Mouse (Mus musculus) 3T3-L1 (cell line): ENCODE measurements at regions not wholly inside any gene's neighbourhood (a gene's known extent, or its start where the extent isn't known, plus 50 kb on each side); places are given as distances from the start of the nearest gene placed in this dataset.

ENCODE experiments used
- DNase-seq: peaks from one replicate; pipeline ENCODE4 v3.0.0-alpha.2; 2015; ENCODE audit warnings: low read depth, low spot score

DNA sequence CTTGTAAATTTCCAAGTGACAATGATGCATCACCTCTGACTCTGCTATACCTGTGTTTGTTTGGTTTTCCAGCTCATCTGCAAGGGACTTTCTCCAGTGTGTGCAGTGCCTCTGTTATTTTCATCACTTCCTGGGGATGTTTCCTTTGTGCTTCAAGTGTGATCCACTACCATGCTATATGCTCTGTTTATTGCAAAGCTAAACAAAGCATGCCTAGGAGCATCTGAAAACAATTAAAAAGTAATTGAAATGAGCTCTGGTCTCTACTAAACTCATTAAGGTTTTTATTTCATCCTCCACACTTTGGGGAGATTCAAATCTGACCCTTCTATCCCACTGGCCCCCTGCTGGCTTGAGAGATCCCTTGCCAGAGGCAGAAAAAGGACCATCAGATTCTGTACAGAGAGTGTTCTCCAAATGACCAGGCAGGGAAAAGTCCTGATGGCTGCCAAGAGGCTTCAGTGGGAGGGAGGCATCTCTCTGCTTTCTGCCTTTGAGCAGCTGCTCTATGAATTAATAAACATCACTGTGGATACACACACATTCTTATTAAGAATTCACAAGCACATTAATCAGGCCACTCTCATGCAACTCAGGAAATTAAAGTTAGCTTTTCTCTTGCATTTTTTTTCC lies 57.0 kb downstream of the Amd2 start:
- no peak for DNase-seq

DNA sequence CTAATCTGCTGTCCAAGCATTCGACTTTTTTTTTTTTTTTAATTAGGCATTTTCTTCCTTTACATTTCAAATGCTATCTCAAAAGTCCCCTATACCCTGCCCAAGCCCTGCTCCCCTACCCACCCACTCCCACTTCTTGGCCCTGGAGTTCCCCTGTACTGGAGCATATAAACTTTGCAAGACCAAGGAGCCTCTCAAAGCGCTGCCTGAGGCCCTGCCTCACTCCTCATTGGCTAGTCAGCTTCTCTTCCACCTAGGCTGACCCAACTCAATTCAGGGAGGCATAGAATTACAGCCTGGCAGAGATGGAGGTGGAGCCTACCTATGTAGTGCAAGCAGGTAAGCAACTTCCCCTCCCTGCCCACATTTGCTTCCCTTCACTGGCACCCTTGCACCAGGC lies 61.8 kb downstream of the Amd2 start:
- DNase-seq, result no peak

DNA sequence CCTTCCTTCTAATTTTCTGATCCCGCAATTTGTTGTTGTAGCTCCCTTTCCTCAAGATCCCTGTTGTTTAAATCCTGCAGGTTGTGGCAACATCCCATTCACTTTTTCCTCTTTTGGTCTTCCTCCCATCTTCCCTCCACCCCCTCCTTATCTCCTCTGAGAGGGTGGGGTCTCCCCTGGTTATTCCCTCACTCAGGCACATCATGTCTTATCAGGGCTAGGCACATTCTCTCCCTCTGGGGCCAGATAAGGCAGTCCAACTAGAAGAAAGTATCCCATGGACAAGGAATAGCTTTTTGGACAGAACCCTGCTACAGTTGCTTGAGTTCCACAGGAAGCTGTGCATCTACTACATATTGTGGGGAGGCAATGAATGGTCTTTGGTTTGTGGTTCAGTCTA lies 90.8 kb downstream of the Amd2 start:
- no peak for DNase-seq

DNA sequence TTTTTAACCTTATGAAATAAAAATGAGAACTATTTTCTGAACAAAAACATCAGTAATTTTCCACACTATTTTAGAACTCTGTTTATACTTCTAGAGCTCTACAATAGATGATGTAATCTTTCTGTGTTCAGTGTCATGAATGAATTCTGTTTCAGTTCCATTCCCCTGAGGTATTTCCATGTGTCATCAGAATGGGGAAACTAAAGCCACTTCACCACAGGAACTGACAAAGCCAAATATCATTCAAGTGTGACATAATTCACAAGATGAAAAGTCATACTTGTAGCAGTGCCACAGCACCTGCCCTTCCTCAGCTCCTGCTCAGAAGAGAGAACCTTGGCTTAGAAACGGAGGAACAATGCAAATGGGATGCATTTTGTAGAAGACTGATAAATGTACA lies 125.4 kb downstream of the Amd2 start:
- DNase-seq, result peak; percentile 1
